Mouse (Mus musculus) cerebellum, adult 2 months (tissue): ENCODE data around the gene Apip. TPM values are rescaled to one million over a fixed set of nuclear protein-coding genes. Genes with fewer than 3 reads are reported as not detected.

Experiments
- DNase-seq, 2 experiments: peaks; one replicate each; pipeline ENCODE4 v3.0.0; 2021
- H3K27ac ChIP-seq: fragments of 200-500 bp; 2 replicates; pipeline ENCODE4 v1.5.1; 2012; ENCODE audit warnings: low read length, control low read depth, inconsistent platforms; ENCODE audit not compliant: insufficient read depth
- H3K27me3 ChIP-seq: fragments of 200-500 bp; 2 replicates; pipeline ENCODE4 v1.6.1; 2012; ENCODE audit warnings: inconsistent platforms, mild to moderate bottlenecking, low read length, moderate library complexity; ENCODE audit not compliant: control insufficient read depth, insufficient read depth
- H3K4me1 ChIP-seq: fragments of 200-500 bp; 2 replicates; pipeline ENCODE4 v1.6.1; 2011; ENCODE audit warnings: low read length; ENCODE audit not compliant: control insufficient read depth, insufficient read depth
- H3K4me3 ChIP-seq: fragments of 200-500 bp; replicated peaks from 2 replicates; pipeline ENCODE3; 2011; ENCODE audit warnings: mild to moderate bottlenecking, low read depth, low read length, control low read depth; ENCODE audit not compliant: insufficient read depth
- CTCF ChIP-seq: fragments of 200-500 bp; IDR thresholded peaks from 2 replicates; pipeline ENCODE4 v1.5.1; 2011; ENCODE audit warnings: low read depth, mild to moderate bottlenecking, control low read depth, low read length, moderate library complexity, borderline replicate concordance; ENCODE audit not compliant: insufficient read depth
- POLR2A ChIP-seq: fragments of 200-500 bp; IDR thresholded peaks from 2 replicates; pipeline ENCODE4 v1.6.1; 2011; ENCODE audit warnings: low read length, control low read depth, borderline replicate concordance; ENCODE audit not compliant: insufficient read depth
- WGBS: fragments of 180-500 bp; shearing (Covaris S2); methylation state at CpG from one replicate; pipeline ENCODE4 v1.1.7; 2018; 5-methylcytosine and 5-hydroxymethylcytosine counted together
- polyA plus RNA-seq: library from polyadenylated mRNA; depleted of rRNA; stranded (reverse); fragments of >200 nt; gene quantifications from 2 replicates; pipeline ENCODE4 v1.2.3, GENCODE M21; 2012

Gene Apip
- polyA plus RNA-seq, 1 experiment = 45.3 TPM

- Histone ChIP-seq H3K27me3 (no peaks in the 10 kb centered on the region), H3K4me3 (no peak overlapping the region), H3K4me1 (peaks cover 2% of the 10 kb centered on the region; the same call in 1 of the 2 replicates), H3K27ac (no peak overlapping the region)
- 17% methylated on average over 3 of the region's 3 CpGs for WGBS
- peak; percentile 41 to 52 for DNase-seq
- TF ChIP-seq POLR2A (no peak), CTCF (peak; percentile 68)
These were observed 10.6 kb upstream of the Apip start for GRCm38 (mm10) chr2:103062865-103063264.

DNA sequence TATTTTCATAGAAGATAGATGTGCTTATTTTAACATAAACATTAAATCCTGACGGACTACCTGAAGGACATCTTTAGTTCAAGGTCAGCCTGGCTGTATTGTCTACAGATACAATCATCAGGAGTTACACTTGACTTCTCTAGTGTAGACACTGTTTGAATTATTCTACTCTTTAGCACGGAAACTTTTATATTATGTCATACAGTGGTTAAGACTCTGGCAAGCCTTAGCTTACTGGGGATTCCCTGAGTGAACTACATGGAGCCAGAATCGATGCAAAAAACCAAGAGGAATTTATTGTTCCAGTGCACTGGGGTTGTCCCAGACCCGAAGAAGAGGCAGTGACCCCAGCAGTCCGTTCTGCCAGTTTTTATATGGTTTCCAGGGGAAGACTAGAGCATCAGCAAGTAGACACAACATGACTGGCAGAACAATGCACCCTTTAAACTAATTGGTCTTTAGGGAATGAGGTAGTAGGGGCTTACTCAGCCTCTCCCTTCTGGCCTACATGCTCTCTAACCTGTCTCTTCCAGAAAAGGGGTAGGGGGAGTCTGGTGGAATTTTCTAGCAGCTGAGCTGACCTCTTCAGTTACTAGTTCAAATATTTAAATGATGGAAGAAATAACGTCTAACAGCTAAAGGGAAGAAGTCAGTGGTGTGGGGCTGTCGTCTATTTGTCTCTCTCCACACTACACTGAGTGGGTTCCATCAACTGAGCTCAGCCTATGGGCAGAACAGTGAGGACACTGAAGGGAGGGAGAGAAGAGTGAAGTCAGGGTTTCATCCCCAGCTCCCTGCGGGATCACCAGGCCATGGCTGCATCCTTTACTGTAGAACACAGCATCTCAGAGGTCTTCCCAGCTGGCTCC, 6.6 kb upstream of the Apip start:
- no peak overlapping the region for H3K4me3 ChIP-seq
- H3K27me3 ChIP-seq = no peaks in the 10 kb centered on the region
- no peaks in the 10 kb centered on the region; the same call in 1 of the 2 replicates for H3K4me1 ChIP-seq
- DNase-seq = no peak
- 65% methylated on average over 8 of the region's 8 CpGs for WGBS
- no peak overlapping the region for H3K27ac ChIP-seq
- TF ChIP-seq CTCF (no peak), POLR2A (no peak)

DNA sequence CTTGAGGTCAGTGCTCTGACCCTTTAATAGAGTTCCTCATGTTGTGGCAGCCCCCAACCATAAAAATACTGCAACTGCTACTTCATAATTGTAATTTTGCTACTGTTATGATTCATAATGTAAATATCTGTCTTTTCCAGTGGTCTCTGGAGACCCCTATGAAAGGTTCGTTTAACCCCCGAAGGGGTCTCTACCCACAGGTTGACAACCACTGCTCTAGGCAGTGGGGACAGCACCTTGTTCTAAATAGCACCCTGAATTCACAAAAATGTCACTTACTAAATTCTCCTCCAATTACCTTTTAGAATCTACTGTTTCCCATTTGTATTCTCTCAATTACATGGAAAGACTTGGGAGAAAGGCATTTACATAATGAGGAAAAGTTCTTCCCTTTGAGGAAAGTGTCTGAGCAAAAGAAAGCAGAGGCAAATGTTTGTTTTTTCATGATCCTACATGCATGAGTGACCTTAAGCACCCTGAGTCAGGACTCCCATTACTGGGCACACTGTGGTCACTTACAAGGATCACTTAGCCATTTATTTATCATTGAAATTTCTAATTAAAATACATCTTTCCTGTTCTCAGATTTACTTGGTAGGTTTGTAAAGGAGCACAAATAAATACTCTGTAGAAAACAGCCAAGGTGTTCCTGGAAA, 5.8 kb upstream of the Apip start:
- Histone ChIP-seq H3K4me3 (no peak overlapping the region), H3K27ac (no peak overlapping the region), H3K4me1 (no peaks in the 10 kb centered on the region; the same call in 1 of the 2 replicates), H3K27me3 (no peaks in the 10 kb centered on the region)
- TF ChIP-seq CTCF (no peak), POLR2A (no peak)
- DNase-seq = no peak
- 97% methylated on average over 2 of the region's 2 CpGs for WGBS

DNA sequence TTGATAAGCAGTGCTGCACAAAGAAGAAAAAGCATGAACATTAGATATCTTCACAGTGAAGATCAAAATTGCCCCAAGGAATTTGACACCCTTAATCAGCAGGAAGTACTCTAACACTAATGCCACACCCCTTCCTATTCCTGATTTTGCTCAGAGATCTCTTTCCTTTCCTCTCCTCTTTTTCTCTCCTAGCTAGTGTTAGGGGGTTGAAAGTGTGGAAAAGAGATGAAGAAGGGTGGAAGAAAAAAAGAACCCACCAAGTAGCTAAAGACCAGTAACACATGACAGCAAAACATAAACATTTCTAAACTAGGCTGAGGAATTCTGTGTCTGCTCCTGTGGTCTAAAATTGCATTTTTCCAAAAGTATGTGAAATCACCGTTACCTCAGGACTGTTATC, 4.9 kb upstream of the Apip start:
- H3K27me3 ChIP-seq = no peaks in the 10 kb centered on the region
- no peak overlapping the region for H3K4me3 ChIP-seq
- 91% methylated on average over 1 of the region's 1 CpGs for WGBS
- no peak overlapping the region for H3K27ac ChIP-seq
- H3K4me1 ChIP-seq = no peaks in the 10 kb centered on the region; the same call in 1 of the 2 replicates
- no peak for DNase-seq
- TF ChIP-seq POLR2A = no peak
- no peak for TF ChIP-seq CTCF

GRCm38 (mm10) chr2:103069752-103070405, 3.6 kb upstream of the Apip start:
- DNase-seq = no peak
- Histone ChIP-seq H3K4me3 (no peak overlapping the region), H3K27me3 (no peaks in the 10 kb centered on the region), H3K27ac (no peak overlapping the region), H3K4me1 (no peaks in the 10 kb centered on the region; the same call in 1 of the 2 replicates)
- WGBS = 79% methylated on average over 5 of the region's 5 CpGs
- no peak for TF ChIP-seq CTCF

- TF ChIP-seq CTCF = no peak
- WGBS = 77% methylated on average over 3 of the region's 3 CpGs
- Histone ChIP-seq H3K27me3 (no peaks in the 10 kb centered on the region), H3K4me1 (no peaks in the 10 kb centered on the region; the same call in 1 of the 2 replicates), H3K4me3 (no peak overlapping the region), H3K27ac (no peak overlapping the region)
- no peak for DNase-seq
These were observed 2.9 kb upstream of the Apip start for GRCm38 (mm10) chr2:103070586-103070985.

DNA sequence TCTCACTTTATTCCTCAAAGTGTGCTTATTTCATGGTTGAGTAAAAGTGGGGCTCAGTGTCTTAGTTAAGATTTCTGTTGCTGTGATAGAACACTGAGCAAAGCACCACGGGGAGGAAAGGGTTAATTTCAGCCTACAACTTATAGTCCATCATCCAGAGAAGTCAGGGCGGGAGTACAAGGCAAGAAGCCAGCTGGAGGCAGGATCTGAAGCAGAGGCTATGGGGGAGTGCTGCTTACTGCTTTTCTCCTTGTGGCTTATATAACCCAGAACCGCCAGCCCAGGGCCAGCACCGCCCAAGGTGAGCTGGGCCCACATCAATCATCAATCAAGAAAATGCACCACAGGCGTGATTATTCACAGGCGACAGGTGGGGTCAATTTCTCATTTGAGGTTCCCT, 7.6 kb downstream of the Apip start:
- no peak for TF ChIP-seq CTCF
- no peak for TF ChIP-seq POLR2A
- DNase-seq = peak in 1 of 2 experiments; percentile 14
- 65% methylated on average over 6 of the region's 6 CpGs for WGBS
- Histone ChIP-seq H3K27ac (no peak overlapping the region), H3K4me3 (no peak overlapping the region), H3K27me3 (no peaks in the 10 kb centered on the region), H3K4me1 (no peaks in the 10 kb centered on the region)

- 86% methylated on average over 5 of the region's 5 CpGs for WGBS
- Histone ChIP-seq H3K27me3 (no peaks in the 10 kb centered on the region), H3K27ac (no peak overlapping the region), H3K4me3 (no peak overlapping the region), H3K4me1 (no peaks in the 10 kb centered on the region)
- no peak for DNase-seq
- TF ChIP-seq CTCF = no peak
These were observed 8.2 kb downstream of the Apip start for GRCm38 (mm10) chr2:103081706-103082105.
